Mouse (Mus musculus): ENCODE results near the gene Glmp. TPM values are rescaled to one million over a fixed set of nuclear protein-coding genes. Genes with fewer than 3 reads are reported as not detected.
"Not testable (repeated sequence)": the region's sequence is repeated elsewhere in the genome, so short reads cannot be mapped to it uniquely, and the experiment has no call there.

The Glmp gene
- total RNA-seq (2022), result 100 to 1,000 TPM in 2 of 4 experiments, 10 to 100 TPM in 2; 92.1 to 138 (median 99.4) TPM

- peak; percentile 44 to 53 for DNase-seq (ENCODE audit: low spot score in 2 of 2)
Observed at GRCm38 (mm10) chr3:88324951-88325405, at the start of gene Glmp. Gene Glmp (plus strand): TSS chr3:88325023.

DNA sequence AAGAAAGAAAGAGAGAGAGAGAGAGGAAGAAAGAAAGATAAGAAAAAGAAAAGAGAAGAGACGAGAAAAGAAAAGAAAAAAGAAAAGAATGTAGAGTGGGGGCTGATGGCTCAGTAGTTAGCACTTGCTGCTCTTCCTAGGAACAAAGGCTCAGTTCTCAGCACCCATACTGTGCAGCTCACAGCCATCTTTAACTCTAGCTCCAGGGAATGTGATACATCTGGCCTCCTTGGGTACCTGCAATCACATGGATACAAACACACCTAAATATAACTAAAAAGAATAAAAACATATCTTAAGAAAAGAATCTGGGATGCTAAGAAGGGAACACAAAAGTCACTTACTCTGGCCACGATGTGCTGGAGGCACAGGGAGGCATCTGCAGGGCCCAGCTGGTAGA is 48.7 kb upstream of the Glmp start:
- DNase-seq (ENCODE audit: low spot score in 2 of 2), result no peak

GRCm38 (mm10) chr3:88276529-88277143 is 48.2 kb upstream of the Glmp start:
- DNase-seq (ENCODE audit: low spot score in 2 of 2), result peak in 1 of 2 experiments; percentile 38

- no peak for DNase-seq (ENCODE audit: low spot score in 2 of 2)
Observed at GRCm38 (mm10) chr3:88280035-88280434, 44.8 kb upstream of the Glmp start.

DNA sequence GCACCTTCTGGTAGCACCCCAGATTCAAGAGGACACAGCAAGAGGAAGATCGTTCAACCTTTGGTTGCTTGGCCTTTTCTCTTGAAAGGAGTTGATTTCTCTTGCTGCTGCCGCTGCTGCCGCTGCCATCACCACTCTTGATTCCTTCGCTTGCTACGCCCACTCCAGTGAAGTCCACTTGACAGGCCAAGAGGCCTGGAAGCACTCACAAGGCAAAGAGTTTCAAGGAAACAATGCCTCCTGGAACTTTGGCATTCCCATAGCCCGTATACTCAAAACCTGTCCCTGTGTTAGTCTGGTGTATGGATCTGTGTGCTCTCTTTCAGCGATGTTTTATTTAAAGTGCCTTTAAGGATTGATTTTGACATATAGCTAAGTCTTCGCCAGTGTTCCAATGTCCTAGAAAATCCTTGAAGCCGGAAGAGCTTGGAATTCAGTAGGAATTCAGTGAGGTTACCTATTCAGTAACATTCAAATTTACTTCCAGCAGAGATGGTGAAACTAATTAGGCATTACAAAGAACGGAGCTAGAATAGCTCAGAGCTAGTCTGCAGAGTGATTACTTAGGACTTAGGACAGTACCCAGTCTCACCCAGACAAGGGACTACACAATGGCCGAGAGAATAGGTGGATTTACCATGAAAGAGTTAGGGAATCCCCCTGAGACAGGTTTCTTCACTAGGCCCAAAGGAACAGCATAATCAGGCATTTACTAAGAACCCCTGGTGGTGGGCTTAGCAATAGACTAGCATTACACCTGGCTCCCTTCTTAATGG is 43.5 kb upstream of the Glmp start:
- not testable (repeated sequence) for DNase-seq (ENCODE audit: low spot score in 2 of 2)

GRCm38 (mm10) chr3:88284815-88285564 is 39.8 kb upstream of the Glmp start:
- DNase-seq (ENCODE audit: low spot score in 2 of 2), result not testable (repeated sequence)

GRCm38 (mm10) chr3:88285565-88285895 is 39.3 kb upstream of the Glmp start:
- not testable (repeated sequence) for DNase-seq (ENCODE audit: low spot score in 2 of 2)

- DNase-seq (ENCODE audit: low spot score in 2 of 2), result no peak
Observed at GRCm38 (mm10) chr3:88287110-88287509, 37.7 kb upstream of the Glmp start, which contains the start of gene Gm38392. Gene Gm38392 (minus strand): TSS chr3:88287210.

GRCm38 (mm10) chr3:88288133-88288713 is 36.6 kb upstream of the Glmp start:
- not testable (repeated sequence) for DNase-seq (ENCODE audit: low spot score in 2 of 2)

- no peak for DNase-seq (ENCODE audit: low spot score in 2 of 2)
Observed at GRCm38 (mm10) chr3:88291970-88292369, 32.9 kb upstream of the Glmp start.

DNA sequence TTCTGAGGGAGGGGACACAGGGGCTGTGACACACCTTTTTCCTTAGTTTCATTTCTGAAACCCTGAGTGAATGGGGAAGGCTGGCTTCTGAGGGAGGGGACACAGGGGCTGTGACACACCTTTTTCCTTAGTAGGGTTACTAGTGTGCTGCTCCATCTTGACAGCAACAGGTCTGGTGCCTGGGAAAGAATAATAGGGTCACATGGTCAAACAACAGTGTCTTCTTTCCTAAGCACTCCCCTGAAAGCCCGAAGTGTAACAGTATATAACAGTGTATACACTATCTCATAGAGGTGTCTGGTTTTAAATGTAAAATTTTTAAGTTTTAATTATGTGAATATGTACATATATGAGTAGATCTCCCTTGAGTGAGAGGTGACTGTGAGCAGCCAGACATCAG is 29.6 kb upstream of the Glmp start:
- not testable (repeated sequence) for DNase-seq (ENCODE audit: low spot score in 2 of 2)

- no peak for DNase-seq (ENCODE audit: low spot score in 2 of 2)
Observed at GRCm38 (mm10) chr3:88296110-88296560, 28.7 kb upstream of the Glmp start.

GRCm38 (mm10) chr3:88296561-88297318 is 28.1 kb upstream of the Glmp start, which contains the start of the genes Tsacc and Cct3:
Gene Tsacc (minus strand): TSS chr3:88296999.
Gene Cct3 (plus strand): TSS chr3:88297116.
- DNase-seq (ENCODE audit: low spot score in 2 of 2), result peak; percentile 95 to 98

- peak; percentile 41 to 46 for DNase-seq (ENCODE audit: low spot score in 2 of 2)
Observed at GRCm38 (mm10) chr3:88297321-88297851, 27.4 kb upstream of the Glmp start.

DNA sequence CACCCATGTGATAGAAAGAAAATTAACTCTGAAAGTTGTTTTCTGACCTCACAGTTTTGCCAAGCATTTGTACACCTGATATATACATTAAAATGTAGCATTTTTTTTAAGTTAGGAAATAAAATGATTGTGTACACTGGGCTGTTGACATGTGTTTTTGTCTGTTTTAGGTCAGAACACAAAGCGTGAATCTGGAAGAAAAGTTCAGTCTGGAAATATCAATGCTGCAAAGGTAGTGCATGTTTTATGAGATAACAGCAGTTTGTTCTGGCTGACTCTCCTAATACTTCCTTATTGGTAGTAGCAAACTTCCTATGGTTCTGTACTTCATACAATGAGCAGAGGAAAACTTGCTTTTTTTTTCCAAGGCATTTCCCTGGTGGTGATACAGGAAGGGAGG is 25.7 kb upstream of the Glmp start:
- DNase-seq (ENCODE audit: low spot score in 2 of 2), result no peak

GRCm38 (mm10) chr3:88328956-88329355 is 4.1 kb downstream of the Glmp start:
- no peak for DNase-seq (ENCODE audit: low spot score in 2 of 2)

- no peak for DNase-seq (ENCODE audit: low spot score in 2 of 2)
Observed at GRCm38 (mm10) chr3:88331282-88331681, 6.5 kb downstream of the Glmp start.

DNA sequence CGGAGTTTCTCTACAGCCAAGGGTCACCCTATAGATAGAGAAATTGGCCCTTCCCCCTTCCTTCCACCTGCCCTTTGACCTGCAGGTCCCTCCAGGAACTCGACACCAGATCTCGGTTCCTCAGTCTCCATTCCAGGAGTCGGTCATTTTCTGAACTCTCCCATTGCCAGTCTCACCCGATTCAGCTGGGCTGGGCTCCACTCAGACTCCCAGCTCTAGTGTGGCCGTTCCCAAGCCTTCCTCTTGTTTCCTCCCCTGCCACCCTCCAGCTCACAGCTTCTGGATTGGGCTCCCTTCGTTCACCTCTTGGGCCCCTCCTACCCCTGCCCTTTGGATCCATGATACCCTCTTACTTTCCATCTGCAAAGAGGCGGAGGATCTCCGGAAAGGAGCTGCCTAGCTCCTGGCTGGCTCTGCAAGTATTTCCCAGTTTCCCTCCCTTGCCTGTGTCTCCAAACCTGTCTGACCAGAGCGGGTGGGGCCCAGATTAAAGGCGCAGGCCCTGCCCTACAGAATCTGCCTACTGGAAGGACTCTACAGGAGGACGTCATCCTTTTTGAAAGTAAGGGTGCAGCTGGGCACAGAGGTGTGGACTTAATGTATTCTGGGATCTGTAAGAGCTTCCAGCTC is 9.3 kb downstream of the Glmp start:
- DNase-seq (ENCODE audit: low spot score in 2 of 2), result no peak

GRCm38 (mm10) chr3:88334902-88335435 is 10.1 kb downstream of the Glmp start:
- DNase-seq (ENCODE audit: low spot score in 2 of 2), result no peak

Measured in layer of hippocampus, adult 8-10 months (tissue).